Mouse (Mus musculus) forebrain, embryonic 11.5 days (tissue): ENCODE measurements around the gene Fam171a2. TPM values are rescaled to one million over a fixed set of nuclear protein-coding genes. Genes with fewer than 3 reads are reported as not detected.
"Not testable (repeated sequence)": the region's sequence is repeated elsewhere in the genome, so short reads cannot be mapped to it uniquely, and the experiment has no call there.

Experiments used
- ATAC-seq: fragments of 200-750 bp; cut with Nextera tagmentation; replicated peaks from 2 replicates; pipeline ENCODE4 v1.8.0; 2017; ENCODE audit warnings: moderate TSS enrichment; ENCODE audit not compliant: low FRiP score
- DNase-seq: peaks from one replicate; pipeline ENCODE4 v3.0.0-alpha.2; 2017; ENCODE audit warnings: low spot score
- H3K27ac ChIP-seq: fragments of 300-500 bp; sonication (generic); 2 replicates; pipeline ENCODE4 v1.5.1; 2014; ENCODE audit warnings: low read depth, low read length
- H3K27me3 ChIP-seq: fragments of 300-500 bp; sonication (generic); 2 replicates; pipeline ENCODE4 v1.6.1; 2014; ENCODE audit warnings: mild to moderate bottlenecking, low read length, mixed read lengths; ENCODE audit not compliant: control insufficient read depth, insufficient read depth
- H3K36me3 ChIP-seq: fragments of 300-500 bp; sonication (generic); 2 replicates; pipeline ENCODE4 v1.6.1; 2014; ENCODE audit warnings: mild to moderate bottlenecking, low read length, moderate library complexity, mixed read lengths; ENCODE audit not compliant: control insufficient read depth, insufficient read depth
- H3K4me1 ChIP-seq: fragments of 300-500 bp; sonication (generic); replicated peaks from 2 replicates; pipeline ENCODE4 v1.6.1; 2014; ENCODE audit warnings: low read length, mixed read lengths; ENCODE audit not compliant: control insufficient read depth, insufficient read depth
- H3K4me2 ChIP-seq: fragments of 300-500 bp; sonication (generic); 2 replicates; pipeline ENCODE4 v1.6.1; 2014; ENCODE audit warnings: low read depth, mild to moderate bottlenecking, low read length, moderate library complexity, mixed read lengths; ENCODE audit not compliant: severe bottlenecking
- H3K4me3 ChIP-seq: fragments of 300-500 bp; sonication (generic); 2 replicates; pipeline ENCODE4 v1.5.1; 2014; ENCODE audit warnings: low read depth, low read length
- H3K9ac ChIP-seq: fragments of 300-500 bp; sonication (generic); 2 replicates; pipeline ENCODE4 v1.6.1; 2014; ENCODE audit warnings: low read length
- H3K9me3 ChIP-seq: fragments of 300-500 bp; sonication (generic); 2 replicates; pipeline ENCODE4 v1.6.1; 2016; ENCODE audit warnings: low read length, mixed read lengths; ENCODE audit not compliant: control insufficient read depth
- WGBS: fragments of 180-500 bp; shearing (Covaris S2); extraction: QIAGEN DNeasy Blood & Tissue Kit; methylation state at CpG from one replicate; pipeline ENCODE4 v1.1.7; 2014; 5-methylcytosine and 5-hydroxymethylcytosine counted together
- polyA plus RNA-seq: library from polyadenylated mRNA; unstranded; fragments of >200 nt; fragmentation: Nextera tagmentation; extraction: Ambion mirVana; gene quantifications from 2 replicates; pipeline ENCODE4 v1.2.1, GENCODE M21; 2014

The Fam171a2 gene
- polyA plus RNA-seq, 1 experiment from 2014 or later = 11.2 TPM

- 75% methylated on average over 10 of the region's 10 CpGs for WGBS
- H3K36me3 ChIP-seq = no peaks in the 10 kb centered on the region
- no peaks in the 10 kb centered on the region for H3K9me3 ChIP-seq
- no peak overlapping the region for H3K4me2 ChIP-seq
- no peak overlapping the region for H3K4me3 ChIP-seq
- no peak overlapping the region for H3K9ac ChIP-seq
- H3K27ac ChIP-seq = no peak overlapping the region
- H3K27me3 ChIP-seq = no peaks in the 10 kb centered on the region
- ATAC-seq = no peak
- no peak for DNase-seq
- H3K4me1 ChIP-seq = no peaks in the 10 kb centered on the region
Observed at GRCm38 (mm10) chr11:102415034-102415802, 32.3 kb downstream of the Fam171a2 start.

- WGBS = 69% methylated on average over 8 of the region's 8 CpGs
- DNase-seq (no peak), ATAC-seq (no peak)
- H3K27me3 ChIP-seq = no peaks in the 10 kb centered on the region
- H3K36me3 ChIP-seq = no peaks in the 10 kb centered on the region
- no peaks in the 10 kb centered on the region for H3K9me3 ChIP-seq
- no peak overlapping the region for H3K27ac ChIP-seq
- H3K9ac ChIP-seq = no peak overlapping the region
- no peaks in the 10 kb centered on the region for H3K4me1 ChIP-seq
- no peak overlapping the region for H3K4me3 ChIP-seq
- no peak overlapping the region for H3K4me2 ChIP-seq
Observed at GRCm38 (mm10) chr11:102413059-102413458, 34.4 kb downstream of the Fam171a2 start.

- H3K27me3 ChIP-seq = no peaks in the 10 kb centered on the region
- WGBS = 10% methylated on average over 11 of the region's 11 CpGs
- DNase-seq (peak; percentile 96), ATAC-seq (no peak)
- no peak overlapping the region for H3K9ac ChIP-seq
- peaks cover under 1% of the 10 kb centered on the region for H3K4me1 ChIP-seq
- H3K27ac ChIP-seq = no peak overlapping the region
- H3K36me3 ChIP-seq = no peaks in the 10 kb centered on the region
- no peak overlapping the region for H3K4me3 ChIP-seq
- no peaks in the 10 kb centered on the region for H3K9me3 ChIP-seq
- no peak overlapping the region for H3K4me2 ChIP-seq
Observed at GRCm38 (mm10) chr11:102411704-102412103, 35.8 kb downstream of the Fam171a2 start.

- H3K4me1 ChIP-seq = peaks cover 7% of the 10 kb centered on the region
- WGBS = 80% methylated on average over 3 of the region's 3 CpGs
- no peak overlapping the region for H3K9ac ChIP-seq
- no peaks in the 10 kb centered on the region for H3K9me3 ChIP-seq
- ATAC-seq (no peak), DNase-seq (no peak)
- no peaks in the 10 kb centered on the region for H3K36me3 ChIP-seq
- no peak overlapping the region for H3K4me3 ChIP-seq
- H3K27ac ChIP-seq = no peak overlapping the region
- H3K4me2 ChIP-seq = no peak overlapping the region
- no peaks in the 10 kb centered on the region for H3K27me3 ChIP-seq
Observed at GRCm38 (mm10) chr11:102411061-102411460, 36.4 kb downstream of the Fam171a2 start.

GRCm38 (mm10) chr11:102410345-102410744 lies 37.1 kb downstream of the Fam171a2 start:
- H3K4me3 ChIP-seq, DNase-seq, H3K36me3 ChIP-seq, H3K27me3 ChIP-seq, H3K9me3 ChIP-seq, ATAC-seq, H3K4me2 ChIP-seq, H3K27ac ChIP-seq, H3K9ac ChIP-seq: not testable (repeated sequence)
- H3K4me1 ChIP-seq = peaks cover 12% of the 10 kb centered on the region
- 97% methylated on average over 3 of the region's 3 CpGs for WGBS

GRCm38 (mm10) chr11:102409795-102410330 lies 37.6 kb downstream of the Fam171a2 start:
- ATAC-seq (no peak), DNase-seq (no peak)
- peaks cover 12% of the 10 kb centered on the region for H3K4me1 ChIP-seq
- H3K36me3 ChIP-seq = no peaks in the 10 kb centered on the region
- H3K27ac ChIP-seq = no peak overlapping the region
- WGBS = 80% methylated on average over 3 of the region's 3 CpGs
- H3K9me3 ChIP-seq = no peaks in the 10 kb centered on the region
- no peak overlapping the region for H3K4me3 ChIP-seq
- no peaks in the 10 kb centered on the region for H3K27me3 ChIP-seq
- H3K4me2 ChIP-seq = no peak overlapping the region
- no peak overlapping the region for H3K9ac ChIP-seq

GRCm38 (mm10) chr11:102408888-102409794 lies 38.3 kb downstream of the Fam171a2 start:
- peak overlapping the region; percentile 40; the same call in 1 of the 2 replicates for H3K4me2 ChIP-seq
- peaks cover 13% of the 10 kb centered on the region for H3K4me1 ChIP-seq
- H3K27ac ChIP-seq = 0 out of 2 replicates have a peak overlapping the region, but pooled peaks have one; percentile 41
- H3K9me3 ChIP-seq = no peaks in the 10 kb centered on the region
- H3K9ac ChIP-seq = peak overlapping the region; percentile 27; the same call in 1 of the 2 replicates
- no peaks in the 10 kb centered on the region for H3K36me3 ChIP-seq
- H3K27me3 ChIP-seq = no peaks in the 10 kb centered on the region
- WGBS = 41% methylated on average over 15 of the region's 15 CpGs
- H3K4me3 ChIP-seq = peak overlapping the region; percentile 77
- ATAC-seq (no peak), DNase-seq (no peak)

GRCm38 (mm10) chr11:102408344-102408876 lies 39.1 kb downstream of the Fam171a2 start:
- ATAC-seq (peak; percentile 91), DNase-seq (peak; percentile 99)
- Histone ChIP-seq H3K27ac (peak overlapping the region; percentile 76; the same call in 1 of the 2 replicates), H3K4me1 (peaks cover 13% of the 10 kb centered on the region), H3K36me3 (no peaks in the 10 kb centered on the region; the same call in 1 of the 2 replicates), H3K4me3 (peak overlapping the region; percentile 77), H3K27me3 (no peaks in the 10 kb centered on the region), H3K9ac (peak overlapping the region; percentile 89), H3K9me3 (no peaks in the 10 kb centered on the region), H3K4me2 (peak overlapping the region; percentile 82)
- under 1% methylated on average over 32 of the region's 32 CpGs for WGBS
